Mouse (Mus musculus): ENCODE results near the gene Rpa3. TPM values are rescaled to one million over a fixed set of nuclear protein-coding genes. Genes with fewer than 3 reads are reported as not detected.

Gene Rpa3
- polyA plus RNA-seq (2014; fragmentation: Illumina TruSeq; extraction: RNeasy Lipid Tissue Mini Kit (QIAGEN cat#74804); ENCODE audit: insufficient read depth, low read depth, low replicate concordance) = 40.8 TPM

GRCm38 (mm10) chr6:8259004-8259666 lies at the start of gene Rpa3, which contains the start of the genes Umad1 and Gm45062:
TSS of gene Rpa3 (minus strand) at chr6:8259173.
TSS of gene Umad1 (plus strand) at chr6:8259288.
TSS of gene Gm45062 (plus strand) at chr6:8259450.

DNA sequence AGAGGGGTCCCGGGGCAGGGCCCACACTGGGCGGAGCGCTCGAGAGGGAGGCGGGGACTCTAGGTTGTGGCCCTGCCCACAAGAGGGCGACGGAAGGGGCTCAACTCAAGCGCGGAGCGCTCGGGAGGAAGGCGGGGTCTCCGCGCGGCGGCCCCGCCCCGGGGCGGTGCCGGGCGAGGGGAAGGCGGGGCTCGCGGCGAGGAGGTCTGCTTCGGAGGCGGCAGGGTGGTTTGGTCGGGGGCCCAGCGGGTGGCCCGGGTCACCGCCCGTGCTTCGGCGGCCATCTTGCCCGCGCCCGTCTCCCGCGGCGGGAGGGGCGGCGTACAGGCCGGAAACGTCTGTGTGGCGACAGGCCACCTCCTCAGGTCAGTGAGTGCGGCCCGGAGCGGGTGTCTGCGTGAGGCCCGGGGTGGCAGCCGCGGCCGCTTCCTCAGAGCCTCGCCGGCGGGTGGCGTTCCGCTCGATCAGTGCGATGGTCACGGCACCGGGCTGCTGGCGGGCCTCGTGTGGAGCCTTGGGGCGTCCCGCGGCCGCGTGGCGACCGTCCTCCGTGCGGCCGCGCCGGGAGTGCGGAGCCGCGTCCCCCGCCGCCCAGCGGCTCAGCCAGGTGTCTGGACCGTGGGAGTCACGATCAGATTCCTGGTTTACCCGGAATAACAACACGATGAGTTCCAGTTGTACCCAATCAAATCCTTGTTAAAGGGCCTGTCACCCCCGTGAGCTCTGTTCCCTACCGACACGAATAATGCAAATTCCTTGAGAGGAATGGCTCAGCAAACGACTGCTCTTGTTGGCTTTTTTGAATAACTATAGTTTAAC lies 49.7 kb downstream of the Rpa3 start, which contains the start of gene Mios:
Gene Mios (plus strand): TSS at position 176 of the 819 bp plus-strand sequence.

Other genes starting within 250 kb of the Rpa3 start
- gene Col28a1, start 66.6 kb downstream of the Rpa3 start, polyA plus RNA-seq (2014; fragmentation: Illumina TruSeq; extraction: RNeasy Lipid Tissue Mini Kit (QIAGEN cat#74804); ENCODE audit: insufficient read depth, low read depth, low replicate concordance) = 0.17 TPM
- gene Mios, start 50.0 kb downstream of the Rpa3 start, polyA plus RNA-seq (2014; fragmentation: Illumina TruSeq; extraction: RNeasy Lipid Tissue Mini Kit (QIAGEN cat#74804); ENCODE audit: insufficient read depth, low read depth, low replicate concordance) = 5.5 TPM
- 12.2 TPM for gene Umad1, start 115 bp upstream of the Rpa3 start, polyA plus RNA-seq (2014; fragmentation: Illumina TruSeq; extraction: RNeasy Lipid Tissue Mini Kit (QIAGEN cat#74804); ENCODE audit: insufficient read depth, low read depth, low replicate concordance)
- 3.9 TPM for gene Gm45062, start 277 bp upstream of the Rpa3 start, polyA plus RNA-seq (2014; fragmentation: Illumina TruSeq; extraction: RNeasy Lipid Tissue Mini Kit (QIAGEN cat#74804); ENCODE audit: insufficient read depth, low read depth, low replicate concordance)